Mouse (Mus musculus) A20 (cell line): Measurements from ENCODE around the gene Kmt2b.

Source experiments
- DNase-seq: peaks from one replicate; pipeline ENCODE4 v3.0.0-alpha.2; 2011; ENCODE audit warnings: low read depth, low spot score

The Kmt2b gene

GRCm38 (mm10) chr7:30600651-30601050 is 12.1 kb upstream of the Kmt2b start:
- no peak for DNase-seq

DNA sequence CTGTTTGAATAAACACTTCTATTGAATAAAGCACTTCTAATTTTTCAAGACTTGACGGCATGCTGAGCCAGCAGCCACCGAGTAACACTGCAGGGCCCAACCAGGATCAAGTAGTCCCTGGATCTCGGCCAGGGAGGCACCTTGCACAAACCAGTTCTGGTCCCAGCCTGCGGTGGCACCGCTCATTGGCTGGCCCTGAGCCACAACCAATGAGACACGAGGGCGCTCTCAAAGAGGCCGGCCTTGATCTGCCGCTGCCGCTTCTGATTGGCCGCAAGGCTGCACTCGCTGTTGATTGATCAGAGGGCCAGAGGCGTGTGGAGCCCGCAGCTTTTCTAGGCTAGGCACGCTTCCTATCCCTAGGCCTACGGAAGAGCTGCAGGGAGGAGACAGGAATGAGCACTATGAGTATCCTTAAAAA is 11.4 kb upstream of the Kmt2b start:
- DNase-seq = no peak

DNA sequence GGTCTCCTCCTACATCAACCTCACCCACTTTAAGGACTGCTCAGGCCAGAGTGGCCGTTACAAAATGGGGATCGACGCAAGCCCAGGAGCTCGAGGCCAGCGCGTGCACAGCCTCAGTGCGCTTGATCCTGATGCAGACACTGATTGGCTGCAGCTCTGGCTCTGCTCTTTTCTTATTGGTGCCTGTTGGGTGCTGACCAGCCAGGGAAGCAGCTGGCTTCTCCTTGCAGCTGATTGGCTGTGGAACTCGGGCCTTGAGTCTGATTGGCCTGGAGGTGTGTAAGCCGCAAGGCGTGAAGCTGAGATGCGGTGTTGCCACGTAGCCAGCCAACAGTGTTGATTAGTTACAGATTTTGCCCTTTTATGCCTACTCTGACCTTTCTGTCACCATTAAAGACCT is 10.3 kb upstream of the Kmt2b start, which contains the start of gene Zbtb32:
Gene Zbtb32 (minus strand): TSS at position 124 of the 400 bp plus-strand sequence.
- no peak for DNase-seq

DNA sequence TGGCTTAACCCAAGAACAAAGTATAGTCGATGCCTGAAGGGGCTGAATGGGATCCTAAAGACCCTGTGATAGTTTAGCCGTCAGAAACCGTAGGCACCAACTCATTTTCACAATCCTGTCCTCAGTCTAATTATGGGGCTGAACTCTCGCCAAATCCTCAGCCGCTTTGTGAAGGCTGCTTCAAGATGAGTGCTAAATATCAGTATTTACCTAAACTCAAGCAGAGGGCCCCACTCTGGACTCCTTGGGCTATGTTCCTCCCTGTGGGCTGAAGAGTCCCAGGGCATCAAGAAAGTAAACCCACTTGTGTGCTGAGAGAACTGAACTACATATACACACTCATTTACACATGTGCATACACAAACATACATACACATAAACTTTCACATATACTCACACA is 8.3 kb upstream of the Kmt2b start:
- no peak for DNase-seq

- DNase-seq = no peak
Measured at GRCm38 (mm10) chr7:30596093-30596492, 7.6 kb upstream of the Kmt2b start.

DNA sequence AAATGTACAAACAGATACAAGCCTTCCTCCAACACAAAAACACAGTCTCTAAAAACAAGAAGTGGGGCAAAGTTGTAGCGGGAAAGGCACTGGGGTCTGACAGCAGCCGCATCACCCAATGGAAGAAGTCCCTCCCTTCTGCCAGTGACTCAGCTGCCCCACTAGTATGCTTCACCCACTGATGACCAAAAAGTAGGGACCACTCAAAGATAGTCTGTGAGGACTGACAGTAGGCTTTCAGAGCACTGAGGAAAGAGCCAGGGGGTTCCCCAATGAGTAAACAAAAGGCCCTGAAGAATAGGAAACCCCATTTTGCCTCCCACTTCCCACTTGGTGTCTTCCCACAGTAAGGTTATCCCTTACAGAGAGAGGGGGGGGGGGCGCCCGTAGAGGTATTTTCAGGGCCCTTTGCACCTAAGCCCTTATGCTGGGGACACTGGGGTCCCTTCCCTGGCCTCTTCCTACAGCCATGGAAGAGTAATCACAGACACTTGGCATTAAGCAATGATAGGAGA is 6.0 kb upstream of the Kmt2b start:
- no peak for DNase-seq

- peak; percentile 96 for DNase-seq
Measured at GRCm38 (mm10) chr7:30593579-30594509, 5.3 kb upstream of the Kmt2b start.

DNA sequence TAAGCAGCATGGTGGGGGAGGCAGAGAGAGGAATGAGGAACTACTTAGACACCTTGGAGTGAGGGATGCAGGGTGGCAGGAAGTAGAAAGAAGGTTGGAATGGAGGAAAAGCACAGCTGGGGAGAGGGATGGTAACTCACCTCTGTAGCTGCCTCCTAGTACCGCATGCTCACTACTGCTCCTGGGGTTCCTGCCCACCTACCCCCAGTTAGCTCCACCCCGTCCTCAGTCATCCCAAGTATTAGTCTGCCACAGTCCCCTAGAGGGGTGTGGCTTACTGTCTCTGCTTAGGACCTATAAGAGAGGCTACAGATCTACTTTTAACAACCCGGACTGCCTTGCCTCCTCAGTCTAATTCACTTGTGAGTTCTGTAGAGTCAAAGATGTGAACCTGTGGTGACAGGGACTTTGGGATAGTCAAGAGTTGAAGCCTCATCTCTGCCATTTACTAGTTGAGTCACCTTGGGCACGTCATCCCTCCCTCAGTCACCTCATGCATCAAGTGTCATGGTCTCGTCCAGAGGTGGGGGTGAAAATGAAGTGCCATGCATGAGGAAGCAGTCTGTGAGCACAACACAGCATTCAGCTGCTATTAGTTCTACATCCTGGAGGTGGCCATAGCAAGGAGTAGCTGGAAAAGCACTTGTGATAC is 4.4 kb upstream of the Kmt2b start:
- peak; percentile 93 for DNase-seq

- DNase-seq = peak; percentile 33
Measured at GRCm38 (mm10) chr7:30591605-30591951, 3.1 kb upstream of the Kmt2b start.

DNA sequence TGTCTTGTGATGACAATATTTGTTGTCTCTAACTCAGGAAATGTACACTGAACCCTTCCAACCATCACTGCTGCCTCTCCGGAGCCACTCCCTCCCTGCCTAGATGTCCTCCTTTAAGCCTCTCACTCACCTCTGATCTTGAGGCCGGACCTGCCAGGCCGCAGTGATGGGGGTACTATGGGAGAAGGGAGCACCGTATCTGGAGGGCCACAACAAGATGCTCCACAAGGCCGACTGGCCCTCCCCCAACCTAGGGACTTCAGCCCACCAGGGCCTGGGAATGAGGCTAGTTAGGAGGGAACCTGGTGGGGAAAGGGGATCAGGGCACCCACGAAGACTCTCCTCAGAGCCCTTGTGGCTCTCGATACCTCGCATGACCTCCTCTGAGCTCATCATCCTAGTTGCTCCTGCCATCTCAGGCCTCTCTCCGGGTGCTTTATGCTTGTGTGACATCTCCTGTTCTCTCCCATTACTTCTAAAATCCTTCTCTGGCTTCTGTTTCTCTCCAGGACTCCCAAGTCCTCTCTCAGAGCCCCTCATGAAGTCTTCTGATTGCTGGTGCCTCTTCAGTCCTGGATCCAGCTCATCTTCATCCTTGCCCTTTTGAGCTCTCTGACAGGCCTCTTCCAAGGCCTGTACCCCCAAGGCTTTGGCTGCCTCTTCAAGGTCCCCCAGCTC is 2.5 kb upstream of the Kmt2b start:
- no peak for DNase-seq

DNA sequence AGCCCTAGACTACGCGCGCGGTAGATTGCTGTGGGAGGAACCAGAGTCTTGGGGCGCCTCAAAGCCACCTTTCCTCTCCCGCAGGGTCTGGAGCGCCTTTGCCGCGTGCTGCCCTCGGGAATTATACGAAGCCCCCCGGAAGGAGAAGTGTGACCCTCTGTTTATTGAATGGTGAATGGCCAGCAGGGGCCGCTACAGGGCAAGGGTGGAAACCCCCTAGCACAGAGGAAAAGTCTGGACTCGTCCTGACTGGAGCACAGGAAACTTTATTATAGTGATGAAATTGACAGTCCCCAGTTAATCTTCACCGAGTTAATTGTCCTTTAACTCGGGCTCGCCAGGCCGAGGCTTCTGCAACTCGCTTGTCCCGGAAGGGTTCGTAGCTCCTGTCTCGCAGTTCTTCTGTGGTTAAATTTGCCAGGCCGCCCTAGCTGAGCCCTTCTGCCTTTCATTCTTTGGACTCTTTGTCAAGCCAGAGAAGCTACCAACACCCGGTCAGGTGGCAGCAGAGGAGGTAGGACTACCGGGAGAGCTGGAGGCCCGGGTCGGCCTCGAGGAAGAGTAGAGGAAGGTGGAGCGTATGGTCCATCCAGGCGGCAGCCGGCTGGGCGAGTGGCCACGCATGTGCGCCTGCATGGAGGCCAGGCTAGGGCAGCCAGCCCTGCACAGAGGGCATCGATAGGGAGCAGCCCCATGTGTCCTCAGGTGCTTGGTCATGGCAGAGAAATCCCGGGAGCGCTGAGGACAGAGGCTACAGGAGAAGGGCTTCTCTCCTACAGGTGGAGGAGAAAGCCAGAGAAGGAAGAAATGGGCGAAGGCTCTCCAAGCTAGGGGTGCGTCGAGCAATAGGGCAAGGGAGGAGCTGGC is 1.1 kb upstream of the Kmt2b start:
- DNase-seq = peak; percentile 88

DNA sequence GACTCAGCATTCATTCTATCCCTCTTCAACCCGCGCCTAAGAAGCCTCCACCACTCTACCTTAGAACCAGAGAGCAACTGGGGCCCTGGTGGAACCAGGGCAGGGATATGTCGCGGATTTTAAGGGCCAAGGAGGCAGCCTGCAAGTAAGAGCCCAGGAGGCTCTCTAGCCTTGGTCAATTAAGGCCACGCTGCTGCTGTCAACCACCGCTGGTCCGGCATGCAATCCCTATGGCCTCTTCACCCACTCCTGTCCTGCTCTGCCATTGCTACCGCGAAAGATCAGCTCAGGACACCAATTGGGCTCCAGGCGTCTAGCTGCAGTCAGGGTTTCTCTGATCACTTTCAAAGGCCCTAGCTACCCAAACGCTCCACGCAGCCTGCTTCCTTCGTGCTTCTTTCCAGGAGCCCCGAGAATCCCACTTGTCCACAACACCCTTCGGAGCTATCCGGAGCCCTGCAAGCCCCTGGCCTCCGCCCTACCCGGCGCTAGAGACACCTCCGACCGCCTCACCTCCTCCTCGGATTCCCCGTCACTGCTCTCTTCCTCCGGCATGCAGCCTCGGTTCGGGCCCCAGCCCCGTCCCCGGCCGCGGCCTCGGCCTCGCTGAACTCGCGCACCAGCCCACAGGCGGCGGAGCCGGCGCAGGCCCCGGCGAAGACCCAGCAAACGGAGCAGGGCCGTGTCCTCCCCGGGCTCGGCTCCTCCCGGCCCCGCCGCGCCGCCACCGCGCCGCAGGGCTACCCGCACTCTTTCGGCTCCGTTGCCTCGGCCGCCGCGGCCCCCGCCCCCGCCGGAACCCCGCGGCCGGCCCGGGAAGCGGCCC is 471 bp downstream of the Kmt2b start:
- DNase-seq = peak; percentile 51

DNA sequence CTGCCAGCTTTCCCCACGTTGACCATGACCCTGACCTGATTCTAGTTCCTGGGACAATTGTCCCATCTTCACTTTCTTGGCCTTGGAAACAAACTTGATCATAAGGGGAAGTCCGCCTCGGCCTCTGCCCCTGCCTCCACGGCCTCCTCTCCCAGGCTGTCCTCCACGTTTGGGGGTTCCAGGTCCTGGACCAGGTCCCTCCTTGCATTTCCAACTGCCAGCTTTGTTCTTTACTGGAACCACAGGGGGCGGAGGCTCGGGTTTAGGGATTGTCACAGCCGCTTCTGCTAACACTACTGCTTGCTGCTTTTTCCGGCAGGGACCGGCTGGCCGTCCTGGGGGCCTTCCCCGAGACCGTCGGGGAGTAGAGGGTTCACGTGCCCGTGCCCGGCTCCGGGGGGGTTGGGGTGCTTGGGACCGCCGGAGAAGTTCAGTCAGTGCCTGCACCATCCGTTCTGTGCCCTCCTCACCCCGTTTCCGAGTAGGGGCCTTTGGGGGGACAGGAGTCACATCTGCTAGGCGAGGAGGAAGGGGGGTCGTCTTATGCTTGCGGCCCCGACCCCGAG is 2.0 kb downstream of the Kmt2b start:
- no peak for DNase-seq

DNA sequence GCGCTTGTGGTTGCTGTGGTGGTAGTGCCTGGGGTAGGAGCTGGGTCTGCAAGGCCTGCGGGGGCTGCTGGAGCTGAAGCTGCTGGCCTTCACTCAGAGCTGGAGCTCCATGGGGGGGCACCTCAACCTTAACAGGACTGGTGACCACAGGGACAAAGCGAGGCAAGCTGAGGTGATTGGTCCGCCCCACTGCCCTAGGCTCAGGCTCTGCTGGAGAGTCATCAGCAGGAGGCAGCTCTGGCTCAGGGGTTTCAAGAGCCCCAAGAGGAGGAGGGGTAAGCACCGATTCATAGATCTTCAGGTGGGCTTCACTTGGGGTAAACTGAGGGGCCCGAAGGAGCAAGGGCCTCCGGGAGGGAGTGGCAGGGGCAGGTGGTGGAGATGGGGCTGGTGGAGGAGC is 3.4 kb downstream of the Kmt2b start:
- no peak for DNase-seq

DNA sequence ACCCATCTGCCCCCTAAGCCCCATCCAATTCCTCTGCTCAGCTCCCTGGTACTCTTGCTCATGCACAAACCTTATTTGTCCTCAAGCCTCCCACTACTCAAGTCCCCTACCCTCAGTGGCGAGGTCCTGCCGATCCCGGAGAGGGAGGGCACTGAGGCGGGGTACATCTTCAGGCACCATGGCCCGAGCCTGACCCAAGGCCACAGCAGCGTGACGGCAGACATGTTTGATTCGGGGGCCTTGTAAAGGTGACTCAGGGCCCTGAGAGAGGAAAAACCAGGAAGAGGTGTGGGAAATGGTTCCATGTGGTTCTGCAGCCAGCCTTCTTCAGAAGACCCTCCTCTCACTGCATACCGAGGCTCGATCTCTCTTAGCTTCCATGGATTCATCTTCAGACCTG is 4.2 kb downstream of the Kmt2b start:
- no peak for DNase-seq

DNA sequence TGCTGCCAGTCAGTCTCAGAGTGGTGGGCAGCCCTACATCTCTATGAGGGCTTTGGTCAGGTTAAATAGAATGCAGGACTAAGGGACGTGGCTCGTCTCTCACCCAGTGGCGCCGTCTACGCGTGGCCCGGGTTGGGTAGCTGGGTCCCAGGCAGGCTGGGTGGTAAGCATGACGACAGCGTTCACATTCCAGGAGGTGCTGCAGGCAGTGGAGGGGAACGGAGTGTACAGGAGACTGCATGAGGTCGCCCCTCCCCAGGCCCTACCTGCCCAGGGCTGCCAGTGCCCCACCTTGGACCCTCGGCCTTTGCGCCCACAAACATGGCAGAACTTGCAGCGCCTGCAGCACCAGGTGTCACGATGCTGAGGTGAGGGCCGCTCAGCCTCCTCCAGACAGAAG is 7.0 kb downstream of the Kmt2b start:
- no peak for DNase-seq

DNA sequence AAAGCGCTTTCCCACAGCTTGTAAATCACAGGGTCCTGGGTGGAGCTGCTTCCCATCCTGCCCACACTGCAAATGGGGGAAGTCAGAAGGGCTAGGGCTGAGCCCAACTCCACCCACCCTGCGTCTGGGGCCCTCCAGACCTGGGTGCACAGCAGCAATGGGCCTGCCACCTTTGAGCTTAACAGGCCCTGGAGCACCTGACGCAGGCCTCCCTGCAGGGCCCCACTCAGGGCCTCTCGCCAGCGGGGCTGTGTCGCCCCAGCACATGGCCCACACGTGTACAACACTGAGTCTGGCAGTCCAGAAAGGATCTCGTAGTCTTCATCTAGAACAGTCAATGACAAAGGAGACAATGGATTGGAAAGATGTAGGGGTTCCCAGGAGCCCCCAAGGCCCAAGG is 8.6 kb downstream of the Kmt2b start:
- no peak for DNase-seq

- no peak for DNase-seq
Measured at GRCm38 (mm10) chr7:30572969-30573368, 15.6 kb downstream of the Kmt2b start.

DNA sequence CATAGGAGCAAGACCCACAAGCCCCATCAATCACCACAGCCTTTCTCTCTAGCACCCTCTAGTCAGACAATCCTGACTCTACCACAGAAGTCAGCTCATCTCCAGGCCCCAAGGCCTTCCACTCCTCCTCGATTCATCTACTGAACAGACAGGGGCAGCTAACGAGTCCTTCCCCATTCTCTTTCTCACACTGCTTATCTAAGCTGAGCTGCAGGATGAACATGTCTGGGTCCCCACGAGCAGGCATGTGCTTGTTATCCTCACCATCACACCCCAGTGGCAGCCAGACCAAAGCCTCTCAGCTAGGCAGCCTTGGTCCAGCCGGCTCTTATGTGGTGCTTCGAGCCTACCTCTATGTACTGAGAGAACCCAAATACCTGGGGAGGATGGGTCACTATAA is 16.1 kb downstream of the Kmt2b start:
- no peak for DNase-seq

DNA sequence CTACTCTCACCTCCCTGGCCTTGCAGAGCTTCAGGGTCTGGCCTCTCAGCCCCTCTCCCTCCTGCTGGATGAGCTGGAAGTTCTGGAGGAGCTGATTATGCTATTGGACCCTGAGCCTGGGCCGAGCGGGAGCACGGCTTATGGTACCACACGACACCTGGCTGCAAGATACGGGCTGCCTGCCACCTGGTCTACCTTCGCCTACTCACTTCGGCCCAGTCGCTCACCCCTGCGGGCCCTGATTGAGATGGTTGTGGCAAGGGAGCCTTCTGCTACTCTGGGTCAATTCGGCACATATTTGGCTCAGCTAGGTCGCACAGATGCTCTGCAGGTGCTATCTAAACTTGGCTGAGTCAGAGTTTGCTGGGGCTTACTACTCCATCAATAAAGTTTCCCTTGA is 21.0 kb downstream of the Kmt2b start:
- DNase-seq = no peak
